Mouse (Mus musculus): Measurements from ENCODE around the gene Inip. TPM values are rescaled to one million over a fixed set of nuclear protein-coding genes. Genes with fewer than 3 reads are reported as not detected.
A peak's percentile ranks its signal among the peaks of the same experiment; 100 is the strongest.

The Inip gene
- total and polyA plus RNA-seq, 2 experiments from 2014 or later: 17.3 to 25.2 TPM

DNA sequence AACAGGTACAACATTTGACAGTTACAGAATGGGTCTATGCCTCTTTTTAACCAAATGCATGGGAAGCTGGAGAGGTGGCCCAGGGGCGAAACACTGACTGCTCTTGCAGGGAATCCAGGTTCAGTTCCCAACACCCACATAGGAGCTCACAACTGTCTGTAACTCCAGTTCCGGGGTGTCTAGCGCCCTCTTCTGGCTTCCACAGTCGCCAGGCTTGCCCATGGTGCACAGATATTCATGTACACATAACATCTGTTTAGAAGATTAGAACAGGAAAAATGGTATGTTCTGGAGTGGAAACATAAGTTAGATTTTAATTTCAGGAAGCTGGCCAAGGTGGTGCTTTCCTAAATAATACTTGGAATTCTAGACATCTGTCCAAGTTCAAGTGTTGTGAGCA lies 41.4 kb downstream of the Inip start:
- no peak for DNase-seq (ENCODE audit: low spot score)
- Histone ChIP-seq H3K9ac (replicated peaks; ENCODE audit: low read depth, low read length) (no peak overlapping the region), H3K9me3 (replicated peaks; ENCODE audit: control insufficient read depth, low read length) (no peaks in the 10 kb centered on the region), H3K4me1 (ENCODE audit: control insufficient read depth, insufficient read depth) (peaks cover 28% of the 10 kb centered on the region), H3K4me3 (ENCODE audit: low read depth, low read length) (no peak overlapping the region), H3K27me3 (ENCODE audit: control insufficient read depth, insufficient read depth, low read length) (no peaks in the 10 kb centered on the region), H3K36me3 (replicated peaks; ENCODE audit: control insufficient read depth, insufficient read depth, low read length) (no peaks in the 10 kb centered on the region), H3K4me2 (ENCODE audit: low read depth, low read length) (no peak overlapping the region), H3K27ac (ENCODE audit: low read depth) (no peak overlapping the region)
- 0 out of 2 replicates have a peak, but pooled peaks have one; percentile 3 for ATAC-seq (ENCODE audit: insufficient read depth, low read depth)
- TF ChIP-seq CTCF (IDR thresholded peaks at IDR 0.05; ENCODE audit: low read depth) (no peak; the same call in 1 of the 2 replicates), EP300 (IDR thresholded peaks at IDR 0.05; ENCODE audit: low read depth) (no peak)
- WGBS: 77% methylated on average over 4 of the region's 4 CpGs

- WGBS: 79% methylated on average over 12 of the region's 12 CpGs
- no peak for DNase-seq (ENCODE audit: low spot score)
- no peaks in the 10 kb centered on the region for H3K27me3 ChIP-seq (ENCODE audit: control insufficient read depth, insufficient read depth, low read length)
- H3K9ac ChIP-seq (replicated peaks; ENCODE audit: low read depth, low read length): no peak overlapping the region
- H3K4me1 ChIP-seq (ENCODE audit: control insufficient read depth, insufficient read depth): peaks cover 35% of the 10 kb centered on the region
- no peak overlapping the region for H3K4me2 ChIP-seq (ENCODE audit: low read depth, low read length)
- 0 out of 2 replicates have a peak, but pooled peaks cover under 1% of the 10 kb centered on the region for H3K36me3 ChIP-seq (replicated peaks; ENCODE audit: control insufficient read depth, insufficient read depth, low read length)
- no peaks in the 10 kb centered on the region for H3K9me3 ChIP-seq (replicated peaks; ENCODE audit: control insufficient read depth, low read length)
- H3K4me3 ChIP-seq (ENCODE audit: low read depth, low read length): no peak overlapping the region
- ATAC-seq (ENCODE audit: insufficient read depth, low read depth): no peak
- no peak overlapping the region for H3K27ac ChIP-seq (ENCODE audit: low read depth)
- TF ChIP-seq CTCF (IDR thresholded peaks at IDR 0.05; ENCODE audit: low read depth) (no peak), EP300 (IDR thresholded peaks at IDR 0.05; ENCODE audit: low read depth) (no peak)
These were observed 43.6 kb downstream of the Inip start for GRCm38 (mm10) chr4:59757452-59758435.

DNA sequence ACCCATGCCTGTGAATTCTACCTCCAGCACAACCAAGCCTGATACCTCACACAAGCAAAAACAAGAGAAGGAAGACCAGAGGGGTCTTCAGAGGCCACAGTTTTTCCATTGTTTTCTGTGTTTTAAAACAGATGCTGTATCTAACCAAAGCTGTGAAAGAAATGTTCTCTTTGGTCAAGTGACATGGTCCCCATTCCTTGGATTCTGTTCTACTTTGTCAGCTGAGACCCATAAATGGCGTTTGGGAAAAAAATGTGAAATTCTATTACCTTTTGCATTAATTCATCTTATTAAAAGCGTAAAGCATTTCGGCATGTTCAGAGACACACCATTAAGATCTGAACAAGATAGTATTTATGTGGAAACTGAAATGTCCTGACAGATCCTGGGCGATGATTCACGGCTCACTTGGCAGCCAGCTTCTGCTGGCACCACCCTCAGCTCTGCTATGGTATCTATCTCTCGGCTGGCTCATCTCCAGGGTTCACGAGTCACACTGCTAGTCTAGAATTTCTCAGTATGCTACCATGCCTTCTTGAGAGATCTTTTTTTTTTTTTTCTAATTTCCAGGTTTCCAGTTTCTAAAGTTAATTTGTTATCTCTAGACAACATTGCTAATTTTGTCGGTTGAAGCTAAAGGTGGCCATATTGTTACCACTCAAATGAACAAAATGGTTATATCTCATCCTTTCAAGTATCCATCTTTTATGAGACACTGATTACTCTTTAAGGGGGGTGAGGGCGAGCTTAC lies 44.9 kb downstream of the Inip start:
- H3K9ac ChIP-seq (replicated peaks; ENCODE audit: low read depth, low read length): no peak overlapping the region
- H3K4me1 ChIP-seq (ENCODE audit: control insufficient read depth, insufficient read depth): peaks cover 35% of the 10 kb centered on the region
- no peak for TF ChIP-seq EP300 (IDR thresholded peaks at IDR 0.05; ENCODE audit: low read depth)
- TF ChIP-seq CTCF (IDR thresholded peaks at IDR 0.05; ENCODE audit: low read depth): no peak
- DNase-seq (ENCODE audit: low spot score) (peak; percentile 71), ATAC-seq (ENCODE audit: insufficient read depth, low read depth) (no peak)
- no peaks in the 10 kb centered on the region for H3K9me3 ChIP-seq (replicated peaks; ENCODE audit: control insufficient read depth, low read length)
- H3K4me2 ChIP-seq (ENCODE audit: low read depth, low read length): 0 out of 2 replicates have a peak overlapping the region, but pooled peaks have one; percentile 9
- H3K36me3 ChIP-seq (replicated peaks; ENCODE audit: control insufficient read depth, insufficient read depth, low read length): peaks cover 8% of the 10 kb centered on the region; the same call in 1 of the 2 replicates
- H3K27me3 ChIP-seq (ENCODE audit: control insufficient read depth, insufficient read depth, low read length): no peaks in the 10 kb centered on the region
- no peak overlapping the region for H3K4me3 ChIP-seq (ENCODE audit: low read depth, low read length)
- WGBS: 45% methylated on average over 9 of the region's 9 CpGs
- H3K27ac ChIP-seq (ENCODE audit: low read depth): no peak overlapping the region

GRCm38 (mm10) chr4:59753491-59754140 lies 47.8 kb downstream of the Inip start:
- H3K27me3 ChIP-seq (ENCODE audit: control insufficient read depth, insufficient read depth, low read length): no peaks in the 10 kb centered on the region
- H3K4me3 ChIP-seq (ENCODE audit: low read depth, low read length): no peak overlapping the region
- H3K27ac ChIP-seq (ENCODE audit: low read depth): peak overlapping the region; percentile 11; the same call in 1 of the 2 replicates
- H3K4me2 ChIP-seq (ENCODE audit: low read depth, low read length): no peak overlapping the region
- WGBS: 43% methylated on average over 13 of the region's 13 CpGs
- DNase-seq (ENCODE audit: low spot score): peak; percentile 55
- H3K36me3 ChIP-seq (replicated peaks; ENCODE audit: control insufficient read depth, insufficient read depth, low read length): peaks cover 8% of the 10 kb centered on the region; the same call in 1 of the 2 replicates
- ATAC-seq (ENCODE audit: insufficient read depth, low read depth): peak; percentile 75
- peaks cover 28% of the 10 kb centered on the region for H3K4me1 ChIP-seq (ENCODE audit: control insufficient read depth, insufficient read depth)
- no peak overlapping the region for H3K9ac ChIP-seq (replicated peaks; ENCODE audit: low read depth, low read length)
- no peaks in the 10 kb centered on the region for H3K9me3 ChIP-seq (replicated peaks; ENCODE audit: control insufficient read depth, low read length)
- TF ChIP-seq CTCF (IDR thresholded peaks at IDR 0.05; ENCODE audit: low read depth) (no peak), EP300 (IDR thresholded peaks at IDR 0.05; ENCODE audit: low read depth) (no peak)

DNA sequence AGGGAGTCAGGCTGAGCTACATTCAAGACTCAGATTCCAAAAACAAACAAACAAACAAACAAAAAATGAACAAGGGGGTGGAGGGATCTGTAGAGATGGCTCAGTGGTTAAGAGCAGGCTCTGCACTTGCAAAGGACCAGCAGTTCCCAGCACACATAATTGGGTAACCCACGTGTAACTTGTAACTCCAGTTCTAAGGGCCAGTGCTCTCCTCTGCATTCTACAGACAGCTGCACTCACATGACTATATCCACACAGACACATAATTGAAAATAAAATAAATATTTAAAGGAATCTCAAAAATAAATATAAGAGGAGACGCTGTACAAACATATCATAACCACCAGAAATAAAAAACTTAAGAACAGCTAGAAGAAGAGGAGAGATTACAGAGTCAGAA lies 61.5 kb downstream of the Inip start:
- WGBS: 85% methylated on average over 2 of the region's 2 CpGs
- TF ChIP-seq EP300 (IDR thresholded peaks at IDR 0.05; ENCODE audit: low read depth) (no peak), CTCF (IDR thresholded peaks at IDR 0.05; ENCODE audit: low read depth) (no peak)
- no peak overlapping the region for H3K4me2 ChIP-seq (ENCODE audit: low read depth, low read length)

More for the DNA sequence above, 61.5 kb downstream of the Inip start:
- H3K4me1 ChIP-seq (ENCODE audit: control insufficient read depth, insufficient read depth): no peaks in the 10 kb centered on the region
- H3K9me3 ChIP-seq (replicated peaks; ENCODE audit: control insufficient read depth, low read length): no peaks in the 10 kb centered on the region
- no peak for DNase-seq (ENCODE audit: low spot score)
- H3K27me3 ChIP-seq (ENCODE audit: control insufficient read depth, insufficient read depth, low read length): no peaks in the 10 kb centered on the region
- H3K4me3 ChIP-seq (ENCODE audit: low read depth, low read length): no peak overlapping the region
- no peak overlapping the region for H3K9ac ChIP-seq (replicated peaks; ENCODE audit: low read depth, low read length)
- ATAC-seq (ENCODE audit: insufficient read depth, low read depth): no peak
- no peak overlapping the region for H3K27ac ChIP-seq (ENCODE audit: low read depth)
- no peaks in the 10 kb centered on the region for H3K36me3 ChIP-seq (replicated peaks; ENCODE audit: control insufficient read depth, insufficient read depth, low read length)
